Mouse (Mus musculus): ENCODE results near the gene Slc15a4.

GRCm38 (mm10) chr5:127639067-127639605, 6.4 kb upstream of the Slc15a4 start:
- no peak for TF ChIP-seq CTCF (IDR thresholded peaks at IDR 0.05)
- no peak for TF ChIP-seq EP300 (IDR thresholded peaks at IDR 0.05)

Data from lung, postnatal 0 days (tissue).